Mouse (Mus musculus): ENCODE measurements around the gene Lrrc40. TPM values are rescaled to one million over a fixed set of nuclear protein-coding genes. Genes with fewer than 3 reads are reported as not detected.

Gene Lrrc40
- 10 to 100 TPM; 15.2 to 24.9 TPM for total RNA-seq (2023)

GRCm38 (mm10) chr3:158036329-158036988 lies at the start of gene Lrrc40, which contains the start of gene Srsf11:
Lrrc40 (plus strand) TSS chr3:158036662.
Srsf11 (minus strand) TSS chr3:158036639.

Other genes starting within 250 kb of the Lrrc40 start
- not detected for gene Cth, start 111.6 kb upstream of the Lrrc40 start, total RNA-seq (2023)
- 10 to 100 TPM; 76.7 to 80.3 TPM for gene Ankrd13c, start 89.4 kb upstream of the Lrrc40 start, total RNA-seq (2023)
- gene Srsf11, start within 50 bp of the Lrrc40 start, total RNA-seq (2023) = 100 to 1,000 TPM; 391 to 443 TPM